Mouse (Mus musculus): ENCODE results near the gene Pfkfb4. TPM values are rescaled to one million over a fixed set of nuclear protein-coding genes. Genes with fewer than 3 reads are reported as not detected.

The Pfkfb4 gene
- total RNA-seq, 1 experiment: 5.0 TPM

DNA sequence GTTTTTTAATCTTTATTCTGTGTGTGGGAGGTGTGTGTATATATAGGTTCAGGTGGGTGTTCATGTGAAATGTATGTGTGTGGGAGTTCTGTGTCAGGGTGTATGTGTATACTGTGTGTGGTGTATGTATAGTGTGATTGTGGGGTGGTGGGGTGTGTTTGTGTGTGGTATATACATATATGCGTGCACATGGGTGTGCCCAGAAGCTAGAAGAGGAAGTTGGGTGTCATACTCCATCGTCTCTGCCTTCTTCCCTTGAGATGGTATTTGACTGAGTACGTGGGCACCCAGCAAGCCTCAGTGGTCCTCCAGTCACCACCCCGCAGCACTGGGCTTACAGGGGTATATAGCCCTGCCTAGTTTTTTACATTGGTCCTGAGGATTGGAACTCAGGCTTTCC is 29.9 kb downstream of the Pfkfb4 start:
- in situ Hi-C loops (cut with MboI; ENCODE audit: low sequenced_read_pairs in 2 of 2, unreplicated experiment in 2 of 2): no loop called here

DNA sequence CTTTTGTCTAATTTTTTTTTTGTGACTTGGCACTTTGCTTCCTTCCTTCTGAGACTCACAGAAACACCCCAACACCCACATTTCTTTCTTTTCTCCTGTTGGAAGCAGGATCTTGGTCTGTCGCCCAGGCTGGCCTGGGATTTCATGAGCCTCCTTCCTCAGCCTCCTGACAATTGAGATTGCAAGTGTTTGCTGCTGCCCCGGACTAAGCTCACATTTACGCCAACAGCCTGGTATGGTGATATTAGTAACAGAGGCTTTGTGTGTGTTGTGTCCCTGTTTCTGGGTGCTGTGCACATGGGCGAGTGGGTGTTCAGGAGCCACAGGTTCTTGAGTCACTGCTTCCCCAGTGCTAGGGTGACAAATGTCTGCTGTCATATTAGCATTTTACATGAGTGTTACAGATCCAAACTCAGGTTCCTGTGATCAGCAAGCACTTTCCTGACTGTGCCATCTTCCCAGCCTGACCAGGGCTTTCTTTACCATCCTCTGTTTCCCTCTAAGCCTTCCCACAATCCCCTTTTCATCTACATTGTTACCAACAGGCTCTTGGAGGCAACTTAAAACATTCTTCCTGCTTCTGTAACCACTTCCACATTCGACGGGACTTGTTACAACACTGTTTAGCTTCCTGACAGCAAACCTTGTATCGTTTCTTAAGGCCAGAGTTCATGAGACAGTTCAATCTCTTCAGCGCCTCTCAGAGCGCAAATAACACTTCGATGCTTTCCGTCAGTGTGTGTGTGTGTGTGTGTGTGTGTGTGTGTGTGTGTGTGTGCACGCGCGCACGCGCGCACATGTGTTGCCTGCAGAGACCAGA is 31.5 kb downstream of the Pfkfb4 start:
- no peak overlapping the region for H3K27ac ChIP-seq (ENCODE audit: insufficient read depth, low read depth, low read length, poor library complexity, severe bottlenecking)
- no peak overlapping the region for H3K4me3 ChIP-seq (ENCODE audit: insufficient read depth in 1 of 2, low read depth in 1 of 2, low read length in 2 of 2, poor library complexity in 1 of 2, severe bottlenecking in 1 of 2)
- no peaks in the 10 kb centered on the region for H3K9me3 ChIP-seq (ENCODE audit: control insufficient read depth, insufficient read depth, low read depth, low read length)
- in situ Hi-C loops (cut with MboI; ENCODE audit: low sequenced_read_pairs in 2 of 2, unreplicated experiment in 2 of 2): no loop called here
- H3K4me1 ChIP-seq (ENCODE audit: control insufficient read depth in 2 of 2, insufficient read depth in 2 of 2, low read length in 2 of 2, poor library complexity in 1 of 2): no peaks in the 10 kb centered on the region
- DNase-seq (ENCODE audit: low read depth, low spot score): no peak
- H3K9ac ChIP-seq (ENCODE audit: insufficient read depth, low read depth, low read length, poor library complexity, severe bottlenecking): no peak overlapping the region
- TF ChIP-seq ZNF384 (IDR thresholded peaks at IDR 0.05; ENCODE audit: low read depth, low read length) (no peak), ZC3H11A (IDR thresholded peaks at IDR 0.05; ENCODE audit: borderline replicate concordance, low read depth, low read length) (no peak), HCFC1 (IDR thresholded peaks at IDR 0.05; ENCODE audit: borderline replicate concordance, insufficient read depth, low read length) (no peak), MAFK (IDR thresholded peaks at IDR 0.05; ENCODE audit: insufficient read depth, low read depth, low read length) (no peak), CHD2 (IDR thresholded peaks at IDR 0.05; ENCODE audit: low read depth, low read length) (no peak)
- no peaks in the 10 kb centered on the region for H3K36me3 ChIP-seq (ENCODE audit: control insufficient read depth, insufficient read depth, low read length, poor library complexity, severe bottlenecking)

More for the DNA sequence above, 29.9 kb downstream of the Pfkfb4 start:
- H3K36me3 ChIP-seq (ENCODE audit: control insufficient read depth, insufficient read depth, low read length, poor library complexity, severe bottlenecking): no peaks in the 10 kb centered on the region
- no peak overlapping the region for H3K9ac ChIP-seq (ENCODE audit: insufficient read depth, low read depth, low read length, poor library complexity, severe bottlenecking)
- DNase-seq (ENCODE audit: low read depth, low spot score): no peak
- H3K27ac ChIP-seq (ENCODE audit: insufficient read depth, low read depth, low read length, poor library complexity, severe bottlenecking): no peak overlapping the region
- no peak overlapping the region for H3K4me3 ChIP-seq (ENCODE audit: insufficient read depth in 1 of 2, low read depth in 1 of 2, low read length in 2 of 2, poor library complexity in 1 of 2, severe bottlenecking in 1 of 2)
- H3K4me1 ChIP-seq (ENCODE audit: control insufficient read depth in 2 of 2, insufficient read depth in 2 of 2, low read length in 2 of 2, poor library complexity in 1 of 2): no peaks in the 10 kb centered on the region
- H3K9me3 ChIP-seq (ENCODE audit: control insufficient read depth, insufficient read depth, low read depth, low read length): no peaks in the 10 kb centered on the region
- TF ChIP-seq ZC3H11A (IDR thresholded peaks at IDR 0.05; ENCODE audit: borderline replicate concordance, low read depth, low read length) (no peak), CHD2 (IDR thresholded peaks at IDR 0.05; ENCODE audit: low read depth, low read length) (no peak), MAFK (IDR thresholded peaks at IDR 0.05; ENCODE audit: insufficient read depth, low read depth, low read length) (no peak), HCFC1 (IDR thresholded peaks at IDR 0.05; ENCODE audit: borderline replicate concordance, insufficient read depth, low read length) (no peak), ZNF384 (IDR thresholded peaks at IDR 0.05; ENCODE audit: low read depth, low read length) (no peak)

DNA sequence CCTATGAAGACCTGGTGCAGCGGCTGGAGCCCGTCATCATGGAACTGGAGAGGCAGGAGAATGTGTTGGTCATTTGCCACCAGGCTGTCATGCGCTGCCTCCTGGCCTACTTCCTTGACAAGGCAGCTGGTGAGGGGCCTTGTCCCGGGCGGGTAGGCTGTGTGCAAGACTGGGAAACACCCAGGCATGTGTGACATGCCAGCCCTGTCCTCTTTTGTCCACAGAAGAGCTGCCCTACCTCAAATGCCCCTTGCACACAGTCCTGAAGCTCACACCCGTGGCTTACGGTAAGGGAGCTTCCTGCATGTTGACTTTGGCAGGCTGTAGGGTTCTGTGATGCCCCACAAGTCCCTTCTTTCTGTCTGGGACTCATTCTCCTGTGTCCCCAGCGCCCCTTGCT is 35.9 kb downstream of the Pfkfb4 start:
- no peak overlapping the region for H3K9ac ChIP-seq (ENCODE audit: insufficient read depth, low read depth, low read length, poor library complexity, severe bottlenecking)
- no peaks in the 10 kb centered on the region for H3K9me3 ChIP-seq (ENCODE audit: control insufficient read depth, insufficient read depth, low read depth, low read length)
- no peaks in the 10 kb centered on the region for H3K36me3 ChIP-seq (ENCODE audit: control insufficient read depth, insufficient read depth, low read length, poor library complexity, severe bottlenecking)
- no peak overlapping the region for H3K27ac ChIP-seq (ENCODE audit: insufficient read depth, low read depth, low read length, poor library complexity, severe bottlenecking)
- peaks cover 0 to 6% of the 10 kb centered on the region in 2 experiments; a peak in 1 of 4 replicates for H3K4me1 ChIP-seq (ENCODE audit: control insufficient read depth in 2 of 2, insufficient read depth in 2 of 2, low read length in 2 of 2, poor library complexity in 1 of 2)
- DNase-seq (ENCODE audit: low read depth, low spot score): no peak
- TF ChIP-seq MAFK (IDR thresholded peaks at IDR 0.05; ENCODE audit: insufficient read depth, low read depth, low read length): no peak
- TF ChIP-seq ZC3H11A (IDR thresholded peaks at IDR 0.05; ENCODE audit: borderline replicate concordance, low read depth, low read length): no peak
- TF ChIP-seq ZNF384 (IDR thresholded peaks at IDR 0.05; ENCODE audit: low read depth, low read length): no peak
- no peak for TF ChIP-seq HCFC1 (IDR thresholded peaks at IDR 0.05; ENCODE audit: borderline replicate concordance, insufficient read depth, low read length)
- TF ChIP-seq CHD2 (IDR thresholded peaks at IDR 0.05; ENCODE audit: low read depth, low read length): no peak
- in situ Hi-C loops (cut with MboI; ENCODE audit: low sequenced_read_pairs in 2 of 2, unreplicated experiment in 2 of 2): no loop called here
- H3K4me3 ChIP-seq (ENCODE audit: insufficient read depth in 1 of 2, low read depth in 1 of 2, low read length in 2 of 2, poor library complexity in 1 of 2, severe bottlenecking in 1 of 2): no peak overlapping the region

DNA sequence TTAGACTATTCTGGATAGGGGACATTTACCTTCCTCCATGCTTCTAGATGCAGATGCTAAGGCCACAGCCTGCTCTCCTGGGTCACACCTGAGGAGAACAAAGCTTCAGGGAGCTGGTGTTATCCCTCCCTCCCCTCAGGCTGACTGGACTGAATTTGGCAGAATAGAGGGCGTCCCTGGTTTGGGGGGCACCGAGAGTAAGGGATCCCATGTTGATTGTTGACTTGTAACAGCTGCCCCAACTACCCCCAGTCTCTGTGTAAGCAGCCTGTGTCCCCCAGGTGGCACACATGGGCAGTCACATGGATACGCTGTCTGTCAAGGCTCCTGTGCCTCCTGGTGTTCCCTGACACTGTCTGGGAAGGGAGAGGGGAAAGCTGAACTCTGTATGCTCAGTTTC is 36.8 kb downstream of the Pfkfb4 start:
- H3K4me1 ChIP-seq (ENCODE audit: control insufficient read depth in 2 of 2, insufficient read depth in 2 of 2, low read length in 2 of 2, poor library complexity in 1 of 2): peaks cover 0 to 11% of the 10 kb centered on the region in 2 experiments; a peak in 1 of 4 replicates
- H3K27ac ChIP-seq (ENCODE audit: insufficient read depth, low read depth, low read length, poor library complexity, severe bottlenecking): no peak overlapping the region
- no peak overlapping the region for H3K4me3 ChIP-seq (ENCODE audit: insufficient read depth in 1 of 2, low read depth in 1 of 2, low read length in 2 of 2, poor library complexity in 1 of 2, severe bottlenecking in 1 of 2)
- DNase-seq (ENCODE audit: low read depth, low spot score): no peak
- in situ Hi-C loops (cut with MboI; ENCODE audit: low sequenced_read_pairs in 2 of 2, unreplicated experiment in 2 of 2): no loop called here
- TF ChIP-seq MAFK (IDR thresholded peaks at IDR 0.05; ENCODE audit: insufficient read depth, low read depth, low read length) (no peak), HCFC1 (IDR thresholded peaks at IDR 0.05; ENCODE audit: borderline replicate concordance, insufficient read depth, low read length) (no peak), ZC3H11A (IDR thresholded peaks at IDR 0.05; ENCODE audit: borderline replicate concordance, low read depth, low read length) (no peak), CHD2 (IDR thresholded peaks at IDR 0.05; ENCODE audit: low read depth, low read length) (no peak), ZNF384 (IDR thresholded peaks at IDR 0.05; ENCODE audit: low read depth, low read length) (no peak)
- H3K9ac ChIP-seq (ENCODE audit: insufficient read depth, low read depth, low read length, poor library complexity, severe bottlenecking): no peak overlapping the region
- H3K36me3 ChIP-seq (ENCODE audit: control insufficient read depth, insufficient read depth, low read length, poor library complexity, severe bottlenecking): no peaks in the 10 kb centered on the region
- no peaks in the 10 kb centered on the region for H3K9me3 ChIP-seq (ENCODE audit: control insufficient read depth, insufficient read depth, low read depth, low read length)
